Mouse (Mus musculus) spleen, adult 2 months (tissue): ENCODE data around the gene Nudt13. TPM values are rescaled to one million over a fixed set of nuclear protein-coding genes. Genes with fewer than 3 reads are reported as not detected.
"Not testable (repeated sequence)": the region's sequence is repeated elsewhere in the genome, so short reads cannot be mapped to it uniquely, and the experiment has no call there.

ENCODE experiments used
- DNase-seq, 2 experiments: peaks; one replicate each; pipeline versions ENCODE4 v3.0.0 to v3.0.0-alpha.2; 2012 to 2021; ENCODE audit warnings: low spot score in 2 of 2, low read depth in 1 of 2
- H3K27ac ChIP-seq: fragments of 200-500 bp; 2 replicates; pipeline ENCODE4 v1.5.1; 2012; ENCODE audit warnings: low read length, inconsistent platforms; ENCODE audit not compliant: insufficient read depth
- H3K27me3 ChIP-seq: fragments of 200-500 bp; 2 replicates; pipeline ENCODE4 v1.6.1; 2012; ENCODE audit warnings: mild to moderate bottlenecking, moderate library complexity, low read length, inconsistent platforms; ENCODE audit not compliant: control insufficient read depth, insufficient read depth
- H3K36me3 ChIP-seq: fragments of 200-500 bp; 2 replicates; pipeline ENCODE4 v1.6.1; 2012; ENCODE audit warnings: mild to moderate bottlenecking, low read length, inconsistent platforms; ENCODE audit not compliant: control insufficient read depth, insufficient read depth
- H3K4me1 ChIP-seq: fragments of 200-500 bp; 2 replicates; pipeline ENCODE4 v1.6.1; 2011; ENCODE audit warnings: inconsistent platforms; ENCODE audit not compliant: control insufficient read depth, insufficient read depth, insufficient read length
- H3K4me3 ChIP-seq: fragments of 200-500 bp; 2 replicates; pipeline ENCODE4 v1.5.1; 2011; ENCODE audit warnings: mild to moderate bottlenecking, inconsistent platforms; ENCODE audit not compliant: insufficient read depth, insufficient read length; ENCODE audit errors: extremely low read depth
- CTCF ChIP-seq: fragments of 200-500 bp; IDR thresholded peaks from 2 replicates; pipeline ENCODE4 v1.5.1; 2011; ENCODE audit warnings: mild to moderate bottlenecking, inconsistent platforms; ENCODE audit not compliant: insufficient read depth, insufficient read length, insufficient replicate concordance; ENCODE audit errors: extremely low read depth
- POLR2A ChIP-seq: fragments of 200-500 bp; IDR thresholded peaks from 2 replicates; pipeline ENCODE4 v1.6.1; 2011; ENCODE audit warnings: low read depth, low read length, inconsistent platforms
- WGBS: fragments of 180-500 bp; shearing (Covaris S2); methylation state at CpG from one replicate; pipeline ENCODE4 v1.1.7; 2018; 5-methylcytosine and 5-hydroxymethylcytosine counted together
- polyA plus RNA-seq: library from polyadenylated mRNA; depleted of rRNA; stranded (reverse); fragments of >200 nt; gene quantifications from 2 replicates; pipeline ENCODE4 v1.2.3, GENCODE M21; 2012

The Nudt13 gene
- polyA plus RNA-seq, 1 experiment, result 7.2 TPM

DNA sequence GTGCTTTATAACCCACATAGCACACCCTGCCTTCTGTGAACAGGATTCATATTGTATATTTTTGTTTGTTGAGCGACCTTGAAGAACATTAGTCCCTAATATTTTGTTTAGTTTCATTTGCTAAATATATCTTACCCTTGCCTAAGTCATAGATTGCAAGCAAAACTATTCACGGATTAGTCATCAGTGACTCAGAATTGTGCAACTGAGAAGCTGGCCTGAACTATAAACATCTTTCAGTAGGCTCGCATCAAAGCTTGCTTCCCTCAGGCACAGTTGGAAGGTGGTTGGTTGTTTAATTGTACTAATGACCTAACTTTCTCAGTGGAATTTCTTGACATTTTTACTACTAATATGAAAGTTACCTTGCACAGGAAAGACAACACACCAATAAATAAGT is 3.6 kb downstream of the Nudt13 start:
- 82% methylated on average over 3 of the region's 3 CpGs for WGBS
- Histone ChIP-seq H3K4me3 (no peak overlapping the region), H3K4me1 (peaks cover 2% of the 10 kb centered on the region; the same call in 1 of the 2 replicates), H3K36me3 (0 out of 2 replicates have a peak, but pooled peaks cover 1% of the 10 kb centered on the region), H3K27me3 (no peaks in the 10 kb centered on the region), H3K27ac (no peak overlapping the region)
- DNase-seq, result no peak
- TF ChIP-seq CTCF, result no peak
- TF ChIP-seq POLR2A, result no peak

- not testable (repeated sequence) for H3K27me3 ChIP-seq, H3K27ac ChIP-seq, H3K4me1 ChIP-seq, DNase-seq, H3K4me3 ChIP-seq
- H3K36me3 ChIP-seq, result peaks cover 22% of the 10 kb centered on the region
- WGBS, result 79% methylated on average over 2 of the region's 2 CpGs
Measured at GRCm38 (mm10) chr14:20305085-20305484, 10.6 kb downstream of the Nudt13 start.

DNA sequence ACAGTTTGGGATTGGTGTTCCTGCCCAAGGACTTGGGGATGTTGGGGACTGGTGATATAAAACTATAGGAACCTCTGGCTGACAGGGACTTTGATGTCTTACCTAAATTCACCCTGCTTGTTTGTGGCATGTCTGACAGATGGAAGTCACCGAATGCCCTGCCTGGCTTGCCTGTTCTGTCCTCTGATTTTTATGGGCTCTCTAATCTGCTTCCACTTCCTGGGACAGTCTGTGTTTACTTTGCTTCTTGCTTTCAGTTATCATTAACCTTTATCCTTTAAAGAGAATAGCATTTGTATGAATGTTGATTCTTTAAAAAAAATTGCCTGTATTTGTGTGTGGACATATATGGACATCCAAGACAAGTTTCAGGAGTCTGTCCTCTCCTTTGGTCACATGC is 20.6 kb downstream of the Nudt13 start:
- 84% methylated on average over 1 of the region's 1 CpGs for WGBS
- TF ChIP-seq CTCF (no peak), POLR2A (no peak)
- H3K36me3 ChIP-seq, result peaks cover 16% of the 10 kb centered on the region

GRCm38 (mm10) chr14:20319420-20319819 is 24.9 kb downstream of the Nudt13 start:
- H3K4me1 ChIP-seq, result no peaks in the 10 kb centered on the region
- peak in 1 of 2 experiments; percentile 45 for DNase-seq
- H3K4me3 ChIP-seq, result no peak overlapping the region
- TF ChIP-seq CTCF, result peak; percentile 43; the same call in 1 of the 2 replicates
- no peak for TF ChIP-seq POLR2A
- H3K36me3 ChIP-seq, result peaks cover 23% of the 10 kb centered on the region
- WGBS, result 89% methylated on average over 3 of the region's 3 CpGs
- no peak overlapping the region for H3K27ac ChIP-seq
- H3K27me3 ChIP-seq, result no peaks in the 10 kb centered on the region

More for the DNA sequence above, 20.6 kb downstream of the Nudt13 start:
- H3K4me3 ChIP-seq, result no peak overlapping the region
- H3K27me3 ChIP-seq, result no peaks in the 10 kb centered on the region
- no peaks in the 10 kb centered on the region for H3K4me1 ChIP-seq
- no peak for DNase-seq
- no peak overlapping the region for H3K27ac ChIP-seq

DNA sequence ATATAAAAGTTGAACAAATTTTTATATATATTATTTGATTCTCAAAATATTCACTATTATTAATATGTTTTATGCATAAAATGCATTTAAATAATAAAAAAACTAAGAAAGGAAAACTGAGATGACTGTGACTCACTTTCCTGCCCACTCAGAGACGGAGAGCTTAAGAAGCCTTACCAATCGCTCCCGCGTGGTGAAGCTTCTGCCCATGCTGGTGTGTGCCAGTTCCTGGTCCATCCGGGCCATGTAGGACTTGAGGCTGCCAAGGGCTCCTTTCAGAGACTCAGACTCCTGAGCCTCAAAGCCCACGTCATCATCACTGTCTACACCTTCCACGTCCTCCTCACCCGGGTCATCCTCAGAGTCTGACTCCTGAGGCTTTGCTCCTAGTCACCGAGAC is 29.7 kb downstream of the Nudt13 start:
- H3K27ac ChIP-seq, result no peak overlapping the region
- no peak for DNase-seq
- H3K36me3 ChIP-seq, result peaks cover 34% of the 10 kb centered on the region
- 97% methylated on average over 9 of the region's 9 CpGs for WGBS
- H3K27me3 ChIP-seq, result no peaks in the 10 kb centered on the region
- no peak overlapping the region for H3K4me3 ChIP-seq
- H3K4me1 ChIP-seq, result no peaks in the 10 kb centered on the region
- no peak for TF ChIP-seq CTCF
- no peak for TF ChIP-seq POLR2A

DNA sequence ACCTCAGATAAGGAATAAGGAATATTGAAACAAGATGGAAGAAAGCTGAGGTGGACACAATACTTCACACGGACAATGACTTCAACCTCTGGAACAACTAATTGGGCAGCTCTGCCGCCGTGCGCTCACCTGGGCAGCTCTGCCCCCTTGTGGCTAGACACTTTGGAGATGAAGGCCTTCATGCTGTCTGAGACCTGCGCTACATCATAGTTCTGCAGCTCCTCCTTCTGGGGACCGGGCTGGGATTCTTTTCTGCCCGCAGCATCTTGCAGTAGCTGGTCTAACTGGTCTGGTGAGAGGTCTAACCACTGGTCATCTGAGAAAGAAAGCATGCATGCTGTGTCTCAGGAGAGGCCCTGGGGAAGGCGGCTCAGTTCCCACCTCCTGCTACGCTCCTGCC is 34.0 kb downstream of the Nudt13 start:
- H3K36me3 ChIP-seq, result peaks cover 31% of the 10 kb centered on the region
- H3K27ac ChIP-seq, result no peak overlapping the region
- TF ChIP-seq POLR2A (no peak), CTCF (no peak)
- H3K4me1 ChIP-seq, result no peaks in the 10 kb centered on the region
- 94% methylated on average over 9 of the region's 9 CpGs for WGBS
- DNase-seq, result peak in 1 of 2 experiments; percentile 14
- H3K4me3 ChIP-seq, result no peak overlapping the region
- H3K27me3 ChIP-seq, result no peaks in the 10 kb centered on the region

GRCm38 (mm10) chr14:20331316-20331715 is 36.8 kb downstream of the Nudt13 start:
- Histone ChIP-seq H3K4me3 (no peak overlapping the region), H3K36me3 (peaks cover 38% of the 10 kb centered on the region), H3K4me1 (no peaks in the 10 kb centered on the region), H3K27ac (no peak overlapping the region), H3K27me3 (no peaks in the 10 kb centered on the region)
- 90% methylated on average over 4 of the region's 4 CpGs for WGBS
- no peak for DNase-seq
- no peak for TF ChIP-seq POLR2A
- TF ChIP-seq CTCF, result no peak

- no peak overlapping the region for H3K27ac ChIP-seq
- peaks cover 14% of the 10 kb centered on the region for H3K36me3 ChIP-seq
- no peak for TF ChIP-seq CTCF
- no peak for TF ChIP-seq POLR2A
- H3K4me1 ChIP-seq, result no peaks in the 10 kb centered on the region; the same call in 1 of the 2 replicates
- H3K4me3 ChIP-seq, result no peak overlapping the region
- no peak for DNase-seq
- no peaks in the 10 kb centered on the region for H3K27me3 ChIP-seq
- WGBS, result 97% methylated on average over 5 of the region's 5 CpGs
Measured at GRCm38 (mm10) chr14:20339415-20339814, 44.9 kb downstream of the Nudt13 start.
